Mouse (Mus musculus) small intestine, adult 2 months (tissue): Measurements from ENCODE around the gene Atp6v1g3. TPM values are rescaled to one million over a fixed set of nuclear protein-coding genes. Genes with fewer than 3 reads are reported as not detected.
A peak's percentile ranks its signal among the peaks of the same experiment; 100 is the strongest.

Experiments used
- H3K27ac ChIP-seq: fragments of 200-500 bp; 2 replicates; pipeline ENCODE4 v1.5.1; 2012; ENCODE audit warnings: low read depth, low read length, control low read depth, inconsistent platforms; ENCODE audit not compliant: insufficient read depth
- H3K27me3 ChIP-seq: fragments of 200-500 bp; 2 replicates; pipeline ENCODE4 v1.6.1; 2012; ENCODE audit warnings: mild to moderate bottlenecking, moderate library complexity, low read length, inconsistent platforms; ENCODE audit not compliant: control insufficient read depth, insufficient read depth
- H3K36me3 ChIP-seq: fragments of 200-500 bp; 2 replicates; pipeline ENCODE4 v1.6.1; 2012; ENCODE audit warnings: mild to moderate bottlenecking, low read length, control low read depth, inconsistent platforms; ENCODE audit not compliant: control insufficient read depth, insufficient read depth
- H3K4me1 ChIP-seq: fragments of 200-500 bp; 2 replicates; pipeline ENCODE4 v1.6.1; 2012; ENCODE audit warnings: low read length, inconsistent platforms, mixed read lengths; ENCODE audit not compliant: control insufficient read depth, insufficient read depth, insufficient read length
- H3K4me3 ChIP-seq: fragments of 200-500 bp; 2 replicates; pipeline ENCODE4 v1.5.1; 2012; ENCODE audit warnings: low read depth, mild to moderate bottlenecking, control low read depth, inconsistent platforms, low read length, moderate library complexity
- CTCF ChIP-seq: fragments of 200-500 bp; IDR thresholded peaks from 2 replicates; pipeline ENCODE4 v1.5.1; 2012; ENCODE audit warnings: low read depth, mild to moderate bottlenecking, control low read depth, inconsistent platforms, low read length, moderate library complexity, mixed read lengths; ENCODE audit not compliant: insufficient replicate concordance, insufficient read length; ENCODE audit errors: extremely low read depth
- POLR2A ChIP-seq: fragments of 200-500 bp; IDR thresholded peaks from 2 replicates; pipeline ENCODE4 v1.6.1; 2012; ENCODE audit warnings: low read depth, mild to moderate bottlenecking, control low read depth, inconsistent platforms, low read length, moderate library complexity
- WGBS: fragments of 180-500 bp; shearing (Covaris S2); methylation state at CpG from one replicate; pipeline ENCODE4 v1.1.7; 2018; 5-methylcytosine and 5-hydroxymethylcytosine counted together
- polyA plus RNA-seq: library from polyadenylated mRNA; depleted of rRNA; stranded (reverse); fragments of >200 nt; gene quantifications from 2 replicates; pipeline ENCODE4 v1.2.3, GENCODE M21; 2012

The Atp6v1g3 gene
- polyA plus RNA-seq, 1 experiment: not detected

DNA sequence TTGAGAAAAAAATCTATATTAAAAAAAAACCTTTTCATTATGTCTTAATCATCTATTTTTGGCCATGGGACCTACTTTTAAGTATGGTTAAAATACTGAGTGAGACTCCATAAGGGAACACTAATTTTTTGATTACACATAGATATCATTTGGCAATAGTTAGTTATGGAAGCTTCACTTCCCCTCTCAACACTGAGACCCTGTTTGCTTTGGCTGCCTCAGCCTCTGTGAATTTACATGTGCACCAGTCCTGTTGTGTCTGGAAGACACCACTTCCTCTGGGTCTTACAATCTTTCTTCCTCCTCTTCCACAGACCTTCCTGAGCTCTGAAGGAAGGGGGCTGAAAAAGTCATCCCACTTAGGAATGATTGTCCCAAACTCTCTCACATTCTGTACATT is 11.1 kb upstream of the Atp6v1g3 start:
- no peak overlapping the region for H3K4me3 ChIP-seq
- no peaks in the 10 kb centered on the region for H3K4me1 ChIP-seq
- no peaks in the 10 kb centered on the region for H3K27me3 ChIP-seq
- no peak for TF ChIP-seq CTCF
- TF ChIP-seq POLR2A: no peak
- no peak overlapping the region for H3K27ac ChIP-seq
- no peaks in the 10 kb centered on the region for H3K36me3 ChIP-seq

DNA sequence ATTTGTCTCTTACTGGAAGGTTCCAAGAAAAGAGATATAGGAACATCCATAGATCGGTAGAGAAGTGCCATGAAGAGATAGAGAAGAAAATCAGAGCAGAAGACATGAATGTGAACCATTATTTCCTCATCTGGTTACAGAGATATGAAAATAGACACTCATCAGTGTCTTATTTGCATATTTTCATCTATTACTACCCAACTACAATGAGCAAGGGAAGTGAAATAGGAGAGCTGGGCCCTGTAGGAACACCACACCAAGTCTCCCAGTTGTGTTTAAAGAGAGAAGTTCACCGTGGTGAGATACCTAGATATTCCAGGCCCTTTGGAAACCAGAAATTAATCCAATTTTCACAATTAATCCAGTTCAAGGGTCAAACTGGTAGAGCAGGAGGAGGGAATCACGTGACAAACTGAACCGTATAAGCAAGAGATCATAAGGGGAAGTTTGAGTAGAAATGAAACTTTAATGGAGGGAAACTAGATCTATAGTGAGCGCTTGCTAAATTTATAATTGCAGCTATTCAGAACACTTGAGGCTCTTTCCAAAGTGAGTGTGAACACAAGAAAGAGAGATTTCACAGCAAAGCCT is 6.0 kb upstream of the Atp6v1g3 start:
- 79% methylated on average over 5 of the region's 5 CpGs for WGBS
- Histone ChIP-seq H3K4me3 (no peak overlapping the region), H3K4me1 (no peaks in the 10 kb centered on the region), H3K36me3 (no peaks in the 10 kb centered on the region), H3K27ac (no peak overlapping the region), H3K27me3 (no peaks in the 10 kb centered on the region)
- no peak for TF ChIP-seq CTCF
- TF ChIP-seq POLR2A: no peak

DNA sequence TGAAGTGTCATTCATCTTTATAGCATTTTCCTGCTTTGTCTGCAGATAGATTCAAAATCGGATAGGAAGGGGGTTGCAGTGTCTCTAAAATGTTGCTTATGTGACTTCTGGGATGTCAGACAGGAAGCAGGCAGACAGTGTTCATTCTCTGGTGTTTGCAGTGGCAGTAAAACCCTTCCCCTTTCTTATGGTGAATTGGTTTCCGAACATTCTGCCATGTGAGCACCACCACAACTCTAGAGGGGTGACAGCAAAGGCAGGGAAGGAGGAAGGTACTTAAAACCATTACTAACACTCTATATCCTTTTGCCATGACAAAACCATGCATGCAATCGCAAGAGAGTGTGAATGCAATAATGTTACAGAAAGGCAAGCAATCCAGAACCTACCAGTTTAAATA is 1.4 kb downstream of the Atp6v1g3 start:
- Histone ChIP-seq H3K4me1 (no peaks in the 10 kb centered on the region), H3K27ac (no peak overlapping the region), H3K36me3 (no peaks in the 10 kb centered on the region), H3K4me3 (no peak overlapping the region), H3K27me3 (no peaks in the 10 kb centered on the region)
- TF ChIP-seq CTCF: no peak
- no peak for TF ChIP-seq POLR2A
- 68% methylated on average over 3 of the region's 3 CpGs for WGBS

DNA sequence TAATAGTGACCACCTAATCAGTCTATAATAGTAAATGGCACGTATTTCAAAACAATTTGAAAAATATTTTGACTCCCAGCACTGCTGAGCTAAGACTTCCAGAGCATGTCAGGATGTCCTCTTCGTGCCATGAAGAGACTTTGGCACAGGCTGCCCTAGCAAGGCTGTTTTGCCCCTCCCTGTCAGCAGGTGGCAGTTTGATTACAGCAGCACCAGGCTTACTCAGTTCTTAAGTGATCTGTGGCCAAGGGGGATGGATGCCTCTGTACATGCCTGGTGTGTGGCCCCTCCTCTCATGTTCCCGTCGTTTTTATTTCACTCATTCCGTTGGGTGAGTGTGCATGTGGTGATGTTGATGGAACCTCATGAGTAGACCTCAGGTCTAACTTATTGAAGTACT is 2.3 kb downstream of the Atp6v1g3 start:
- no peak overlapping the region for H3K4me3 ChIP-seq
- H3K4me1 ChIP-seq: no peaks in the 10 kb centered on the region
- H3K36me3 ChIP-seq: no peaks in the 10 kb centered on the region
- 0 out of 2 replicates have a peak, but pooled peaks have one; percentile 15 for TF ChIP-seq CTCF
- no peak for TF ChIP-seq POLR2A
- no peaks in the 10 kb centered on the region for H3K27me3 ChIP-seq
- H3K27ac ChIP-seq: no peak overlapping the region
- 53% methylated on average over 5 of the region's 5 CpGs for WGBS

DNA sequence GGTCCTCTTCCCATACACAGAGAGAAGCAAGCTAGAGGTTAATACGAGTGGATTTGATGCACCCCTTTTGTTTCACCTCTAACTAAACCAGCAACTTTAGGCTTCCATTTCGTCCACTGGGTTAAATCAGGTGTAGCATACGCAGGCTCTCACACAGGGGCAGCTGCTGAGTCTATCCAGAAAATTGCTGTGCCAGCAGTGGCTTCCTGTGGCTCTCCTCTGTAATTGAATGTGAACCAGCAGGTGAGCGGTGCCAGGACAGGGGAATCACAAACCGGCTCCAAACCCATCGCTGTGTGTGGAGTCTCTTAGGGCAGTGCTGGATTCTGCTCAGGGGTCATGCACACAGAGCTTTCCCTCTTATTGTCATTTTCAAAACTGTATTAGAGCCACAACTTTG is 7.6 kb downstream of the Atp6v1g3 start:
- 78% methylated on average over 6 of the region's 6 CpGs for WGBS
- H3K36me3 ChIP-seq: no peaks in the 10 kb centered on the region
- TF ChIP-seq CTCF: no peak

DNA sequence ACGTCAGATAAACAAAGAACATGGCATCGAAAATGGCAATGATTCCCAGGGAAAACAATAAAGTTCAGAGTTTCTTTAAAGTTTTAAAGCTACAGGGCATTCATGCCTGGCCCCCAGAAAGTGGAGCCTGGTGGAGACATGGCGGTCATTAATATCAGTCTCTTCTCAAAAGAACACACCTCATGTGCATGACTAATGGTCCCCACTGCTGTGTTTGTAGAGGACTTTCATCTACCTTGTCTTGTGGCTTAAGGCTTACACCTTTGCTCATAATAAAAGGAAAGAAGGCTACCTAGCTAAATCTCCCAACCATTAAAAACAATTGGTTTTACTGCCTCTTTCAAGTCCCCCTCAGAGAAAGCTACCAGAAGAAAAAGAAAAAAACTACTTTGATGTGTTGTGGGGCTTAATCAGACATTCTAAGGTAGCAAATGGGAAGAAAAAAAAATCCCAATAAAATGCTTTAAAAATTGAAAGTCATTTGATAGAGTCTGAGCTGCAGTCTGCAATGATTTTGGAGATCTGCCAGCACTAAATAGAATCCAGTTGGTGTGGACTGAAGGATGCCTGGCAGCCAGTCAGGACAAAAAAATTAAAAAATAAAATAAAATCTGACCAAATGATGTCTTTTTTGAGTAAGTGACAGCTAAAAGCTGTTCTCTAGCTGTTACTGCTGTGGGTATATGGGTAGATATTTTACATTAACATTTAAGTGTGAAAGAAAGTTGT is 9.0 kb downstream of the Atp6v1g3 start:
- 51% methylated on average over 3 of the region's 3 CpGs for WGBS
- H3K36me3 ChIP-seq: no peaks in the 10 kb centered on the region
- H3K4me1 ChIP-seq: no peaks in the 10 kb centered on the region
- TF ChIP-seq CTCF (no peak), POLR2A (no peak)
- no peak overlapping the region for H3K4me3 ChIP-seq
- H3K27me3 ChIP-seq: no peaks in the 10 kb centered on the region
- H3K27ac ChIP-seq: no peak overlapping the region

More for the DNA sequence above, 7.6 kb downstream of the Atp6v1g3 start:
- Histone ChIP-seq H3K27ac (no peak overlapping the region), H3K27me3 (no peaks in the 10 kb centered on the region), H3K4me3 (no peak overlapping the region), H3K4me1 (no peaks in the 10 kb centered on the region)

DNA sequence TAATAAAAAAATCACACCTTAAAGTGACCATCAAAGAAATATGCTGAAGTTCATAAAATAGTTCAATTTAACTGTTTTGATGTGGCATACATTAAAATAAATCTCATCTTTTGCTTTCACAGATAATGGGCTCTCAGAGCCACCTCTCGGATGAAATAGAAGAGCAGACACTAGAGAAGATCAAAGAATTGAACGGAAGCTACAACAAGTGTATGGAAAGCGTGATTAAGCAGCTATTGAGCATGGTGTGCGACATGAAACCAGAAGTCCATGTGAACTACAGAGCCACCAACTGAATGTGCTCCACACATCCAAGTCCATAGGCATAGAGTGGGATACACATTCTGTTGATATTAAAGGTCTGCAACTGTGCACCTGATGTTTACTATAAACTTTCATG is 14.1 kb downstream of the Atp6v1g3 start:
- 88% methylated on average over 4 of the region's 4 CpGs for WGBS
- Histone ChIP-seq H3K4me3 (no peak overlapping the region), H3K4me1 (no peaks in the 10 kb centered on the region), H3K36me3 (no peaks in the 10 kb centered on the region), H3K27ac (no peak overlapping the region), H3K27me3 (no peaks in the 10 kb centered on the region)
- TF ChIP-seq POLR2A (no peak), CTCF (no peak)
